Mouse (Mus musculus) T-helper 2 cell (primary cell): ENCODE results near the gene Abcb10.
"Not testable (repeated sequence)": the region's sequence is repeated elsewhere in the genome, so short reads cannot be mapped to it uniquely, and the experiment has no call there.

Source experiments
- in situ Hi-C: fragments of 300-600 bp; cut with MboI, MseI; formaldehyde crosslinking; loops from one replicate; pipeline ENCODE4 v1.15.1; 2025; ENCODE audit warnings: high pct_unique_total_duplicates

Gene Abcb10

DNA sequence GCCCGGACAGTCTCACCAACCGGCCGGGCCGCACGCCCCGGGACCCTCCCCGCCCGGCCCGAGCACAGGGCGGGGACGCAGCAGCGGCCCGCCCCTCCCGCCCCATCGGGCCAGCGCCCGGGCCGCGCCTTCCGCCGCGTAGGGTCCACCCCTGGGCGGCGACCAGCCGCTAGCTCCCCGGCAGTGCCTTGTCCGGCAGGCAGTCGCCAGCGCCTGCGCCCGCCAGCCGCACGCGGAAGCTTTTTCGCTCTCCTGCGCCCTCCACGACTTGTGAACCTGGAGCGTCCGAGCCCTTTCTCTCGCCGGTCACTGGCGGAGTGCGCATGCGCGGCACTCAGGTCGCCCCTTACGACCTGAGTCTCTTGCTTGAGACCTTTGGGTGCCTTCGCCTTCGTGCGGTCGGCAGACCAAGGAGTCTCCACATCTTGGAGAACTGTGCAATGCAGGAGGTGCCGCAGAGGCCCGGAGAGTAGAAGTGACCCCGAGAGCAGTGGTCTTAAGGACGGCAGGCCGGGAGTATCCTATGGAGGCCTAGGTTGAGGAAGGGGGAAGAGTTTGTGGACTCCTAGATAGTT lies at the start of gene Abcb10:
Gene Abcb10, minus strand, starts transcription at position 297 of the 575 bp plus-strand sequence.
- in situ Hi-C loops, result no loop called here

DNA sequence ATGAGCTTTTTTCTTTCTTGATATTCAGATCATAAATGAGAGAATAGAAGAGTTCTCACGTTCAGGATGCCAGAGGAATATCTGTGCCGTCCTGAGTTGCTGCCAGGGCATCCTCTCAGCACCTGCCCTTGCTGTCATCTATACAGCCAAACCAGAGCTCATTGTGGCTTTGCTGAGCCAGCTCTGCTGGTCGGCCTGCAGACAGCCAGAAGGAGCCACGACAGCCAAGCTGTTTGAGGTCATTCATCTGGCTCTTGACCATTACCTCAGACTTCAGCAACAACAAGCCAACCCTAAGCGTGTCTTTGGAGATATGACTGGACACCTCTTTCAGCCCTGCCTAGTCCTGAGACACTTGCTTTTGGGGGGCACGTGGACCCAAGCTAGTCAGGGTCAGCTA lies 44.9 kb upstream of the Abcb10 start:
- in situ Hi-C loops, result no loop called here

DNA sequence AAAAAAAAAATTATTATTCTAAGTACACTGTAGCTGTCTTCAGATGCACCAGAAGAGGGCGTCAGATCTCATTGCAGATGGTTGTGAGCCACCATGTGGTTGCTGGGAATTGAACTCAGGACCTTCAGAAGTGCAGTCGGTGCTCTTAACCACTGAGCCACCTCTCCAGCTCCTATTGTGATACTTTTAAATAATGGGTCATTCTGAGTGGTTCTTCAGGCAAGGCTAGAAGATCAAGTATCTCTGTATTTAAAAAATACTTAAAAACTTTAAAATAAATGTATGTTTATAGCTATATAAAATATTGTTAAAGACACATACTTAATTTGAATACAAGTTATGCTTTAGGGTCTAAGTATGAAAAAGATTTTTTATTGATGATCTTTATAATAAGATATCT lies 43.3 kb upstream of the Abcb10 start:
- in situ Hi-C loops, result not testable (repeated sequence)

DNA sequence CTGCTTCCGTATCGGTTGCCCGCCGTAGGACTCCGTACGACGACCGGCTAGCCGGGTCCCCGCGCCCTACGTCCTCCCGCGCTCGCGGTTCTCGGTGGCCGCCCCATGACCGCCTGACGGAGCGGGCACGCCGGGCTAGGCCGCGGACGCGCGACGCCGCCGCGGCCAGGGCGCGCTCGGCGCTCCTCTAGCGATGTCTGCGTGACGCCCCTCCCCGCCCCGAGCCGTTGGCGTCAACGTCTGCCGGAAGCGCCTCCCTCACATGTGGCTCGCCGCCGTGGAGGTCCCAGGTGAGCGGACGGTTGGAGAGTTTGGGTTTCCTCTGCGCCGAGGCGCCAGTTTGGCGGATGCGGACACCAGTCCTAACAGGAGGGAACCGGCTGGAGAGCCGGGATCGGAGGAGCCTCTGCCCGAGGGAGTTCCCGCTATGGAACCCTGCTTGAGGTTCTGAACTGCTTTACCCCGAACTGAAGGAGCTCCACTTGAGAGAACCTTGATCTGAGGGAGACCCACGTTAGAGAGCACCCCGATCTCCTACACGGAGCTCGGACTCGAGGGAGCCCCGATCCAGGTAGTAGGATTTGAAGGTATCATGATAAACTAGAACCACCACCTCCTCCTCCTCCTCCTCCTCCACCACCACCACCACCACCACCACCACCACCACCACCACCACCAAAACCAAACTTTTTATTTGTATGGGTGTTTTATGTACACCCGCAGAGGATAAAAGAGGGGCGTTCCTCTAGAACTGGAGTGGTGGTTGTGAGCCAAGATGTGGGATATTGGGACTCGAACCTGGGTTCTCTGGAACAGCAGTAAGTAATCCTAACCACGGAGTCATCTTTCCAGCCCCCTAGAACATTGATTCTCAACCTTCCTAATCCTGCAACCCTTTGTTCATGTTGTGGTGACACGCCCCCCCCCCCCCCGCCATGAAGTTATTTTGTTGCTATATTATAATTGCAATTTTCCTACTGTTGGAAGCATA lies 38.6 kb upstream of the Abcb10 start, which contains the start of the genes Taf5l and Urb2:
Gene Taf5l, minus strand, starts transcription at position 161 of the 991 bp plus-strand sequence.
Gene Urb2, plus strand, starts transcription at position 272 of the 991 bp plus-strand sequence.
- in situ Hi-C loops, result no loop called here

DNA sequence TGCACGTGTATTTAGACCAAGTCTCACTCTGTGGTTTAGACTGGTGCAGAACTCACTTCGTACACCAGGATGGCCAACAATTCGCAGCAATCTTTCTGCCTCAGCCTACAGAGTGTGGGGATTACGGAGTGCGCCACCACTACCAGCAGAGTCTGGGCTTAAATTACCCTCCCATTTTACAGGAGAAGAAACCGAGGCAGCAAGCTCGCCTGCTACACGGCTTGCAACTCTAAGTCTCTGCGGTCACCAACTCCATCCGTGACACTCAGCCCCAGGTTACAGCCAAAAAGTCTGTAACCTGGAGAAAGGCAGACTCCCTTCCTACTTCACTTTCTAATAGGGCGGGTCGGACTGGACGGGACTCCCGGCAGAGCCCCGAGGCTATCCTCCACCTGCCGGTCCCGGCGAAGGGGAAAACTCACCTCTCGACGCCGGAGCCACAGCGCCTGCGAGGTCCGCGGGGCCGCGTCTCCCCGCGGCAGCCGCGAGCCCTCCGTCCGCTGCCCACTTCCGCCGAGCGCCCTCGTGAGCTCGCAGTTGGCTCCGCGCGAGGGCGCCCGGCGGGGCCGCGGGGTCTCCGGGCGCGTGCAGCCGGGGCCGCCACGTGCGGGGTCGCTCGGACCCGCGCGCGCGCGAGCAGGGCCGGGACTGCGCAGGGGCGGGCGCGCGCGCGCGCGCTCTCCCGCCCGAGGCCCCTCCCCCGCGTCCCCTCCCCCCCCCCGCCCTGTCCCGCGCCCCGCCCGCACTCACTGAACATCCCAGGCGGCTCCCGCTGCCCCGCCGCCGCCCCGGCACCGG lies 37.7 kb upstream of the Abcb10 start:
- in situ Hi-C loops, result no loop called here

DNA sequence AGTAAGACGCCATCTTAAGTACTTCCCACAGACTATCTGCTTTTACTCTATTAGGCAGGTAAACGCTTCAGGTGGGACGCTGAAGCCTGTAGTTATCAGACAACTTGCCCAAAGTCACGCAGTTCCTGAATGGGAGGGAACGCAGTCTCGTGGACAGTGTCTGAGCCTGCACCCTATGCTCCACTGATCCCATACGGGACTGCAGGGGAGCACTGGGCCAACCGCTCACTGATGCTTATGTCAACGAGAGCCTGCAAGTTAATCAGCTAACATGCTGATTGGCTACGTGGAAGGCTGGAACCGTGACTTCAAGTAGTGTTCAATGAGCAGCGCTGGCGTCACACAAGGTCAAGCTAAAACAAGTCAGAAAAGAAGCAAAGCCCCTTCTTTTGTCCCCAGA lies 36.9 kb upstream of the Abcb10 start:
- in situ Hi-C loops, result no loop called here

DNA sequence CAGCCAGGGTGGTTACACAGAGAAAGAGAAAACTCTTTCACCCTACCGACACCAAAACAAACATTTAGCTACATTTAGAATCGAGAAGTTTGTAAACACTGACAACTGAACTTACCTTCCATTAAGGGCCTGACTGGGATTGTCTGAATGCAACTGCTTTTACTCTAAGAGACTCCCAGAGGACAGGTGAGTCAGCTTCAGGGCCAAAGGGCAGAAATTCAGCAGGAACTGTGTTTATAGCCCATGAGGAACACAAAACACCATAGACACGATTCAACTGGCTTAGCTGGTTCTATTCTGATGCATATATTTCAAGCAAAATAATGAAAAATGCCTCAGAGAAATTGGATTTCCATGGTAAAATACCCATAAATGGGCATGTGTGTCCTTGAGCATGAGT lies 31.8 kb upstream of the Abcb10 start:
- in situ Hi-C loops, result no loop called here

DNA sequence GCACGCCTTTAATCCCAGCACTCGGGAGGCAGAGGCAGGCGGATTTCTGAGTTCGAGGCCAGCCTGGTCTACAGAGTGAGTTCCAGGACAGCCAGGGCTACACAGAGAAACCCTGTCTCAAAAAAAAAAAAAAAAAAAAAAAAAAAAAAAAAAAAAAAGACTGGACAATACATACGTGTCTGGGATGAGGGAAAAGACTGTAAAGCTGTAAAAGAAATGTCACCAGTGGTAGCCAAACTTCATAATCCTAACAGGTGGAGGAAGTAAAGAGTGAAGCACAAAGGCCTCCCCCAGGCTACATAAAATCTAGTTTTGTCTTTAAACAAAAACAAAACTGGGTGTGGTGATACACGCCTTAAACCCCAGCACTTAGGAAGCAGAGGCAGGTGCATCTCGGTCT lies 31.4 kb upstream of the Abcb10 start:
- in situ Hi-C loops, result not testable (repeated sequence)

DNA sequence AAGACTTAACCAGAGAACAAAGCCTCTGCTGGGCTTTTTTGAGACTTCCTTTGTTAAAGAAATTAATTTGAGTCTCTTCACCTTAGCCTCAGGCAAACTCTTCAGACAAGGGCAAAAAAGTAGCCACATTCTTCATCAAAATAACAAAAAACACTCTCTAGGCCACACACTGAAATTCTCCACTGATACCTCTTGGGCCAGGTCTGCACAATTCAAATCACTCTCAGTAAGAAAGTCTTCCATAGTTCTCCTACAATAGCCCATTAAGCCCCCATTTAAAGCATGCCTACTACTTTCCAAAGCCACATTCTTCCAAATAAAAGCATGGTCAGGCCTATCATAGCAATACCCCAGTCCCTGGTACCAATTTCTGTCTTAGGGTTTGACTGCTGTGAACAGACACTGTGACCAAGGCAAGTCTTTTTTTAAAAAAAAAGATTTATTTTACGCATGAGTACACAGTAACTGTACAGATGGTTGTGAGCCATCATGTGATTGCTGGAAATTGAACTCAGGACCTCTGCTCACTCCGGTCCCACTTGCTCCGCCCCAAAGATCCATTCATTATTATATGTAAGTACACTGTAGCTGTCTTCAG lies 29.2 kb upstream of the Abcb10 start:
- in situ Hi-C loops, result no loop called here

DNA sequence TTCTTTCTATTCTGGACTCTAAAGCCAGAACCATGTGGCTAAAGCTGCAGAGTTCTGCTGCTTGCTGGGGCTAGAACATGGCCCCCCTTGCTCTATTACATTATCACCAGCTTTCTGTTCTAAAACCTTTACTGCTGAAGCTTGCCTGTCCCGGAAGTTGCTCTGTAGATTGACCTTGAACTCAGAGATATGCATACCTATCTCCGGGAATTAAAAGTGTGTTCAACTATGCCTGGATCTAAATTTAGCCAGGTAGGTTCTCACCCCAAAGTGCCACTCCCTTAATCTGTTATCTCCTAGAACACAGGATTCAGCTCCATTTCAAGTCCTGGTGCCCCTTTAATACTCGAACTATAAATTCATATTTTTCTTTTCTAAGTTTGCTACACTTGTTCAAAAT lies 28.7 kb upstream of the Abcb10 start:
- in situ Hi-C loops, result no loop called here

DNA sequence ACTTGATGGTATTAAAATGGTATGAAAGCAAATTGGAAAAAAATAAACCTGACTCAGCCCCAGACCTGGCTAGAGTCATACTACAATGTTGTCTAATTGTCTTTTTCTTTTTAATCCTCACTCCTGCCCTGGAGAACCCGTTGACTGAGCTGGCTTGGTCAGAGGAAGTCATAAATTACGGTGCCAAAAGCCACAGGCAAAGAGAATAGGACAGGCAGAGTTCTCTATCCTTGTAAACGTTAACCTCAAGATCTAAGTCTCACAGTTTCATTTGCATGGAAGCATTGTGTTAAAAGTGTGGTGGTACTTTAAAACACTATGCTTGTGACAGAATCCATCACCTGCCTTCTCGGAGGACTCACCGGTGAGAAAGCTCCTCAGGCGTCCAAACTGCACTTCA lies 24.9 kb upstream of the Abcb10 start:
- in situ Hi-C loops, result no loop called here

DNA sequence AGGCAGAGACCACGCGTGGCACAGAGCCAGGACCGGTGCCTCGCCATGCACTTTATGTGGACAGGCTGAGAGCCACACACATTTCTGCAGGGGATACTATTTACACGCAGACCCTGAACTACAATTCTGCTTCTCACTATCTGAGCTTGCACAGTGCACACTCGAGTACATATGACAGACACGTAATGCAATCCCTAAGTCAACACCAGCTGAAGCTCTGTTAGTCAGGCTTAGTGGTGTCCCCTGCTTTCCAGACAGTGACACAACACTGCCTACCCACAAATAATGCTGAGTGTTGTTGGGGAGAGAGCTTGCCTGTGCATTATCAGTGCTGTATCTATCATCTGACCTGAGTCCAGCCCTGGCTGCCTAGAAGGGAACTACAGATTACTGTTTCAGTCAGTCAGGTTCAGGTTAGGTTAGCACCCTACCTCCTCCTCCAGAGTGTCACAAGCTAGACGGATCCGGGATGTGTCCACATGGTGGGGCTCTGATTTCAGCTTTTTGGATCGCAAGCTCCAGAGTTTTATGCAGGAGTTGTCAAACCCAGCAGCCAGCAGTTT lies 19.7 kb upstream of the Abcb10 start:
- in situ Hi-C loops, result no loop called here

DNA sequence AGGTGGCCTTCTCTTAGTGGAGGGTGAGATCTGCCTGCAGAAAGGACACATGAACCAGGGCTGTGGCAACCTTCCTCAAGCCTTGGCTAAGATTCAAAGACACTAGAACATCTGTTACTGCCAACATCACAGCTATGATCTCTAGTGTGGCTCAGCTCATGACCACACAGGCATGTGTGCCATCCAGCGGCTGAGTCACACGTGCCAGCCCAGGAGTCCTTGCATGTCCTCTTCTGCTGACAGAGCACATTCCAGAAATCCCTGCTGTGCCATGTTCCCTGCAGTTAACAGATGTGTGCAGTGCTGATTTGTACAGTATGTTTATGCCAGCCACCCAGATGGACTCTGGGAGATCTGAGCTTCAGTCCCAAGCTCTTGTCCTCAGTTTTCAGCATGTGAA lies 16.6 kb upstream of the Abcb10 start:
- in situ Hi-C loops, result no loop called here

DNA sequence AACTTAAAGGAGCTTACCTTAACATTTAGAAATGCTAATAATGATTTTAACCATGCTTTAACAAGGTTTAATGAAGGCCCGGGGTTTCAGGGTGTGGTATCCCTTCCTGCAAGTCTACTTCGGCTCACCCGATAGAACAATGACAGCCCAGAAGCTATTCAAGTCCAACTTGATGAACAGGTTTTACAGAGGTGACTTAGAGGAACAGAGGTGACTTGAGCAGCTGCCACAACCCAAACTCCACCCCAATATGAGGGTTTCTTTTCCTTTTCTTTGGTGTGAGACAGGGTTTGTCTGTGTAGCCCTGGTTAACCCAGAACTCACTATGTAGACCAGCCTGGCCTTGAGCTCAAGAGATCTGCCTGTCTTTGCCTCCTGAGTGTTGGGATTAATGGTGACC lies 11.1 kb upstream of the Abcb10 start:
- in situ Hi-C loops, result no loop called here

DNA sequence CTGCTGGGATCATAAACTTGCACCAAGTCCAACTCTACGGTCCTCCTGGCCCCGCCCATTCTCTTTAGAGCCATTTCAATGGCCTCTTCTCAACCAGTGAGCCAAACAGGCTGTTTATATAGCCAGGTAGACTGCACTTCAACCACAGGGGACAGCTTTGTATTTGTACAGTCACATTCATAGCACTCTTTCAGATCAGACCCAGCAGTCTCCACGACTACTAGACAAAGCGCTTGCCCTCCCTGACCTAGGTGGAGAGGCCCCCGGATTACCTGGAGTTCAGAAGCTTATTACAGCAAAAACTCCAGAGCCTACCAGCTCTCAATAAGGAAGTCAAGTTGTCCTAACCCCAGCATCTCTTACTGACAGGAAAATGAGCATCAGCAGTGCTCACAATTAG lies 10.7 kb upstream of the Abcb10 start:
- in situ Hi-C loops, result no loop called here

DNA sequence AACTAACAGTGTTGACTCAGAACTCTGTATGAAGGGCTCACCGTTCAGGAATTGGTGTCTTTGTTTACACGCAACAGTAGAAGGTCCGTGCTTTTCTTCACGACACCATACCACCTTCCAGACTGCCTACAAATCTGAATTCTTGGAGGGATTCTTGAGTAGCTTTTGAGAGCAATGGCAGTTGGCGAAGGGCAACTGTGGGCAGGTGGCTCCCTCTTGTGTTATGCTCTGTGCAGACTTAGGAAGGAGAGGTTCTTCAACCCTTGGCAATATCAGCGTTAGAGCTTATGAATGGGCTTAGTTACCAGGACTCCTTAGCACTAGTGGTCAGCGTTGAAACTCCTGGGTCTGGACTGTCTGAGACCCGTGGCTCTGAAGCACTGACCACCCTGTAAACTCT lies 9.7 kb upstream of the Abcb10 start:
- in situ Hi-C loops, result no loop called here

DNA sequence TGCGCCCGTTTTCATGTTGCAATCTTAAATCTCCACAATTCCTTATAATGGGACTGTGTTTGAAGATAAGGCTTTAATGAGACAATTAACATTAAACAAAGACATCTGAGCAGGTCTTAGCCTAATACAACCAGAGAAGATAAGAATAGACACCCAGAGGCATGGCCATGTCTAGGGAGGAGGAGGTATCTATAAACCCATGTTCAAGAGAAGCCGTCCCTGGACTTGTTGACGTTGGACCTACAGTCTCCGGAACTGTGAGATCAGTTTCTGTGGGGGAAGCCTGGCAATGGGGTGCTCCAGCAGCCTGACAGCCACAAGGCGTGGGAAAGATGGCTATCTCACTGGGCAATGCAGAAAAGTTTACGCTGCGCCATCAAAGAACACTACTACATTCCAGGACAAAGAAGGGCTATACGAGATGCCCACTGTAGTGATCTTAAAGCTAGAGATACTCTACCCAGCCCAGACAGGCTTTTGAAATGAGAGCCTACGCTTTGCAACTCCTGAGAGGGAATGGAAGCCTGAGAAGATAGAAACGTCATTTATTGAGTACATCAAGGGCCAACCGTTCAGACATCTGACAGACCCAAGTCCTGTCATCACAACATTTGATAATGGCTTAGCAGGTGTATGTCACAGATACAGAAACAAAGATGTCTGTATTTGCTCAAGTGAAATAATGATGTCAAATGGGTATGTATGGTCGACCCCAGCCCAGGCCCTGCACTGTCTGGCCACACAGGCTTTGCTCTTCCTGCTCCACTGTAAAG lies 7.5 kb upstream of the Abcb10 start:
- in situ Hi-C loops, result no loop called here

DNA sequence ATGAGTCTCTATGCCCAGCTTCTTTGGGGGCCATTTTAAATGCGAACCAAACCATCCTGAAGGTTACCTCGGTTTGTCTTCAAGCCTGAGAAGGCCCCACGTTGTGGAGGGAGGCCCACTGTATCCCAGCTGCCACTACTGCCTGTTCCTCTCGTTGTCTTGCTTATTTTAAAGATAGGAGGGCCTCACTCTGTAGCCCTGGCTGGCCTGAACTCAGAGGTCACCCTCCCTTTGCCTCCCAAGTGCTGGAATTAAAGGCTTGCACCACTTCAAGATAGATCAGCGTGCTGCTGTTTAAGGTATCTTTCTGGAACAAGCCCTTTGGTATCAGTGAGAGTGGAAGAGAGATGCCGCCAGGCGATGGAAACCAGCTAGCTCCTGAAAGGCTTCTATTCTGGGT lies 6.2 kb upstream of the Abcb10 start:
- in situ Hi-C loops, result no loop called here

DNA sequence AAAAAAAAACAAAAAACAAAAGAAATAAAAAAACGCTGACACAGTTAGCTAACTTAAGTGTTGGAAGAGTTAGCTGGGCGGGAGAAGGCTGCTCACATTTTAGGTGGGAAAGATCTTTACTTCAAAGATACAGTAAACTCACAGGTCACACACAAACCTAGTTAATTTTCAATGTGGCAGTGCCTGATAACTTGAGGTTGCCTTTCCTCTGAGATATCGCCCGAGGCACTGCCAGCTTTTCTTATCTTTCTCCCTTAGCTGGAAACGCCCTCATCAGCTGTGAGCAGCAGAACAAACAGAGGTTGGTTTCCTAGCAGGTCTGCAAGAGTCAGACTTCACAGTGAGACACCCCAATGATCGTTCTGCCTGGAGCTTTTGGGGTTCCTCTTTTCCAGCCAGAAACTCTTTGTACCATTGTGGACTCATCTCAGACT lies 5.7 kb upstream of the Abcb10 start:
- in situ Hi-C loops, result no loop called here

DNA sequence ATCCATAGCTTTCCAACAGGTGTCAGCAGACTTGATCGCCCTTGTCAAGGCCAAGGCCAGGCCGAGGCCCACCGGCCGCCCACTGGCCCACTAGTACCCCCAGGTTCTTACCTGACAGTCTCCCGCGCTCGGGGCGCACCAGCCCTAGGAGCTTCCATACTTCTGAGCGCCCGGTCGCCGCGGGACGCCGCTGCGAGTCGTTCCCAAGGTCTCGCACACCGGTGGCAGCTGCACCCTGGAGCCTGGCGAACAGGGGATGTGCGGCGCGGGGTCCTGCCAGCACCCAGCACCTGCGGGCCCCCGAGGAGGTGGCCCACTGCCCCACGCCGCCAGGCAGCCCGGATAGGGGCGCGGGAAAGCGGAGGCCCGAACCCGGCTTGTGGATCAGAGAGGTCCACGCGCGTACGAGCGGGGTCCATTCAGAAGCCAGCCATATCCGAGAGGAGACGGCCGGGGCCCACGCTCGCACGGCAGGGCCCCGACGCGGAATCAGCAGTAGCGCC lies 580 bp downstream of the Abcb10 start:
- in situ Hi-C loops, result no loop called here
